Mouse (Mus musculus): ENCODE results near the gene Olfr1499.

- TF ChIP-seq CTCF (IDR thresholded peaks at IDR 0.05; ENCODE audit: insufficient read depth, low read length) (no peak), POLR2A (IDR thresholded peaks at IDR 0.05; ENCODE audit: borderline replicate concordance, extremely low read depth, low read depth, low read length) (no peak)
Observed at GRCm38 (mm10) chr19:13798102-13798501, 21.1 kb downstream of the Olfr1499 start, which contains the start of gene Olfr1497.

Data from lung, adult 2 months (tissue).